Mouse (Mus musculus) liver, adult 2 months (tissue): Measurements from ENCODE around the gene Esyt2. TPM values are rescaled to one million over a fixed set of nuclear protein-coding genes. Genes with fewer than 3 reads are reported as not detected.

Experiments used
- DNase-seq: peaks from one replicate; pipeline ENCODE4 v3.0.0-alpha.2; 2011; ENCODE audit warnings: low read depth, low spot score; ENCODE audit errors: extremely low read depth
- H3K27ac ChIP-seq: fragments of 200-500 bp; replicated peaks from 2 replicates; pipeline ENCODE4 v1.5.1; 2012; ENCODE audit warnings: low read depth, mild to moderate bottlenecking, control low read depth, inconsistent platforms, low read length; ENCODE audit not compliant: insufficient read depth
- H3K27me3 ChIP-seq: fragments of 200-500 bp; 2 replicates; pipeline ENCODE4 v1.6.1; 2012; ENCODE audit warnings: mild to moderate bottlenecking, moderate library complexity, low read length, inconsistent platforms; ENCODE audit not compliant: control insufficient read depth, insufficient read depth
- H3K36me3 ChIP-seq: fragments of 200-500 bp; 2 replicates; pipeline ENCODE4 v1.6.1; 2012; ENCODE audit warnings: low read length, inconsistent platforms; ENCODE audit not compliant: control insufficient read depth, insufficient read depth
- H3K4me1 ChIP-seq: fragments of 200-500 bp; 2 replicates; pipeline ENCODE4 v1.6.1; 2011; ENCODE audit warnings: low read length; ENCODE audit not compliant: control insufficient read depth, insufficient read depth
- H3K4me3 ChIP-seq: fragments of 200-500 bp; 2 replicates; pipeline ENCODE4 v1.5.1; 2011; ENCODE audit warnings: low read depth, mild to moderate bottlenecking, control low read depth, low read length, moderate library complexity; ENCODE audit not compliant: insufficient read depth
- H3K79me2 ChIP-seq: fragments of 200-500 bp; 2 replicates; pipeline ENCODE4 v1.6.1; 2012; ENCODE audit warnings: inconsistent platforms, mild to moderate bottlenecking, low read length, moderate library complexity; ENCODE audit not compliant: control insufficient read depth, insufficient read depth
- H3K9ac ChIP-seq: fragments of 200-500 bp; 2 replicates; pipeline ENCODE4 v1.6.1; 2012; ENCODE audit warnings: low read depth, mild to moderate bottlenecking, control low read depth, inconsistent platforms, low read length
- CTCF ChIP-seq: fragments of 200-500 bp; IDR thresholded peaks from 2 replicates; pipeline ENCODE4 v1.5.1; 2011; ENCODE audit warnings: low read depth, low read length, control low read depth
- POLR2A ChIP-seq: fragments of 200-500 bp; IDR thresholded peaks from 2 replicates; pipeline ENCODE4 v1.6.1; 2011; ENCODE audit warnings: low read length, control low read depth; ENCODE audit not compliant: insufficient read depth; ENCODE audit errors: extremely low read depth
- WGBS: fragments of 180-500 bp; shearing (Covaris S2); methylation state at CpG from one replicate; pipeline ENCODE4 v1.1.7; 2018; 5-methylcytosine and 5-hydroxymethylcytosine counted together
- polyA plus RNA-seq: library from polyadenylated mRNA; depleted of rRNA; stranded (reverse); fragments of >200 nt; gene quantifications from 2 replicates; pipeline ENCODE4 v1.2.3, GENCODE M21; 2012
- total RNA-seq: library from RNA; depleted of rRNA; stranded (reverse); fragments of >200 nt; gene quantifications from 2 replicates; pipeline ENCODE4 v1.2.3, GENCODE M21; 2014

Esyt2 gene
- total and polyA plus RNA-seq, 2 experiments: 2.4 to 27.7 TPM

- peaks cover 11% of the 10 kb centered on the region for H3K36me3 ChIP-seq
- no peak overlapping the region for H3K4me3 ChIP-seq
- H3K79me2 ChIP-seq: no peaks in the 10 kb centered on the region
- H3K9ac ChIP-seq: no peak overlapping the region
- no peaks in the 10 kb centered on the region for H3K4me1 ChIP-seq
- H3K27ac ChIP-seq: no peak overlapping the region
- DNase-seq: no peak
- WGBS: 86% methylated on average over 3 of the region's 3 CpGs
- no peaks in the 10 kb centered on the region for H3K27me3 ChIP-seq
- TF ChIP-seq POLR2A (no peak), CTCF (no peak)
Measured at GRCm38 (mm10) chr12:116238803-116239202, 42.2 kb upstream of the Esyt2 start.

GRCm38 (mm10) chr12:116244601-116245000 lies 36.4 kb upstream of the Esyt2 start:
- H3K36me3 ChIP-seq: peaks cover 24% of the 10 kb centered on the region
- 81% methylated on average over 1 of the region's 1 CpGs for WGBS

GRCm38 (mm10) chr12:116254652-116255051 lies 26.3 kb upstream of the Esyt2 start:
- WGBS: 74% methylated on average over 8 of the region's 8 CpGs
- Histone ChIP-seq H3K36me3 (peaks cover 3% of the 10 kb centered on the region; the same call in 1 of the 2 replicates), H3K27me3 (no peaks in the 10 kb centered on the region), H3K4me3 (no peak overlapping the region), H3K27ac (no peak overlapping the region), H3K9ac (no peak overlapping the region), H3K79me2 (peaks cover 4% of the 10 kb centered on the region; the same call in 1 of the 2 replicates), H3K4me1 (no peaks in the 10 kb centered on the region)
- DNase-seq: no peak
- TF ChIP-seq POLR2A: no peak
- no peak for TF ChIP-seq CTCF

More at GRCm38 (mm10) chr12:116244601-116245000, 36.4 kb upstream of the Esyt2 start:
- DNase-seq: no peak
- TF ChIP-seq POLR2A (no peak), CTCF (no peak)
- Histone ChIP-seq H3K27me3 (no peaks in the 10 kb centered on the region), H3K4me1 (no peaks in the 10 kb centered on the region), H3K4me3 (no peak overlapping the region), H3K79me2 (no peaks in the 10 kb centered on the region), H3K27ac (no peak overlapping the region), H3K9ac (no peak overlapping the region)

GRCm38 (mm10) chr12:116255636-116256035 lies 25.4 kb upstream of the Esyt2 start:
- Histone ChIP-seq H3K4me1 (no peaks in the 10 kb centered on the region), H3K79me2 (peaks cover 4% of the 10 kb centered on the region; the same call in 1 of the 2 replicates), H3K9ac (no peak overlapping the region), H3K27ac (no peak overlapping the region), H3K36me3 (peaks cover 3% of the 10 kb centered on the region; the same call in 1 of the 2 replicates), H3K27me3 (no peaks in the 10 kb centered on the region), H3K4me3 (no peak overlapping the region)
- WGBS: 88% methylated on average over 11 of the region's 11 CpGs
- DNase-seq: no peak
- TF ChIP-seq CTCF: no peak

GRCm38 (mm10) chr12:116258321-116258720 lies 22.7 kb upstream of the Esyt2 start:
- Histone ChIP-seq H3K27ac (no peak overlapping the region), H3K79me2 (peaks cover 4% of the 10 kb centered on the region; the same call in 1 of the 2 replicates), H3K4me1 (peaks cover 1% of the 10 kb centered on the region; the same call in 1 of the 2 replicates), H3K4me3 (no peak overlapping the region), H3K36me3 (no peaks in the 10 kb centered on the region), H3K9ac (no peak overlapping the region), H3K27me3 (no peaks in the 10 kb centered on the region)
- 95% methylated on average over 2 of the region's 2 CpGs for WGBS
- TF ChIP-seq CTCF: no peak
- no peak for DNase-seq

GRCm38 (mm10) chr12:116262555-116263341 lies 18.2 kb upstream of the Esyt2 start, which contains the start of gene Wdr60:
Gene Wdr60 (minus strand): TSS chr12:116263022.
- Histone ChIP-seq H3K4me1 (peaks cover 1% of the 10 kb centered on the region; the same call in 1 of the 2 replicates), H3K4me3 (peak within 1 kb of the TSS; percentile 90), H3K27me3 (no peaks in the 10 kb centered on the region), H3K79me2 (peaks cover 4% of the 10 kb centered on the region; the same call in 1 of the 2 replicates), H3K9ac (peak within 1 kb of the TSS; percentile 89), H3K36me3 (no peaks in the 10 kb centered on the region), H3K27ac (peak within 1 kb of the TSS; percentile 63)
- peak; percentile 72 for DNase-seq
- WGBS: 2% methylated on average over 47 of the region's 47 CpGs
- TF ChIP-seq POLR2A (0 out of 2 replicates have a peak, but pooled peaks have one; percentile 33), CTCF (no peak)
